Mouse (Mus musculus) limb, embryonic 11.5 days (tissue): ENCODE data around the gene Paqr8. TPM values are rescaled to one million over a fixed set of nuclear protein-coding genes. Genes with fewer than 3 reads are reported as not detected.
"Not testable (repeated sequence)": the region's sequence is repeated elsewhere in the genome, so short reads cannot be mapped to it uniquely, and the experiment has no call there.

Experiments used
- ATAC-seq: fragments of 200-750 bp; cut with Nextera tagmentation; 2 replicates; pipeline ENCODE4 v1.8.0; 2017; ENCODE audit warnings: low read depth; ENCODE audit not compliant: insufficient number of reproducible peaks, low FRiP score, low TSS enrichment
- DNase-seq: peaks from one replicate; pipeline ENCODE4 v3.0.0-alpha.2; 2015; ENCODE audit warnings: low spot score
- H3K27ac ChIP-seq: fragments of 300-500 bp; sonication (generic); replicated peaks from 2 replicates; pipeline ENCODE4 v1.5.1; 2014; ENCODE audit warnings: low read depth, mild to moderate bottlenecking, low read length
- H3K27me3 ChIP-seq: fragments of 300-500 bp; sonication (generic); 2 replicates; pipeline ENCODE4 v1.6.1; 2014; ENCODE audit warnings: mild to moderate bottlenecking, low read length, mixed read lengths; ENCODE audit not compliant: control insufficient read depth, insufficient read depth
- H3K36me3 ChIP-seq: fragments of 300-500 bp; sonication (generic); 2 replicates; pipeline ENCODE4 v1.6.1; 2014; ENCODE audit warnings: mild to moderate bottlenecking, low read length, moderate library complexity, mixed read lengths; ENCODE audit not compliant: control insufficient read depth, insufficient read depth
- H3K4me1 ChIP-seq: fragments of 300-500 bp; sonication (generic); 2 replicates; pipeline ENCODE4 v1.6.1; 2014; ENCODE audit warnings: low read length, mixed read lengths; ENCODE audit not compliant: control insufficient read depth, insufficient read depth
- H3K4me2 ChIP-seq: fragments of 300-500 bp; sonication (generic); 2 replicates; pipeline ENCODE4 v1.6.1; 2014; ENCODE audit warnings: low read depth, mild to moderate bottlenecking, moderate library complexity; ENCODE audit not compliant: severe bottlenecking
- H3K4me3 ChIP-seq: fragments of 300-500 bp; sonication (generic); 2 replicates; pipeline ENCODE4 v1.5.1; 2014; ENCODE audit warnings: low read depth, low read length
- H3K9ac ChIP-seq: fragments of 300-500 bp; sonication (generic); 2 replicates; pipeline ENCODE4 v1.6.1; 2014; ENCODE audit warnings: mild to moderate bottlenecking, low read length
- H3K9me3 ChIP-seq: fragments of 300-500 bp; sonication (generic); 2 replicates; pipeline ENCODE4 v1.6.1; 2016; ENCODE audit warnings: low read length; ENCODE audit not compliant: control insufficient read depth
- WGBS: fragments of 180-500 bp; shearing (Covaris S2); extraction: QIAGEN DNeasy Blood & Tissue Kit; methylation state at CpG from one replicate; pipeline ENCODE4 v1.1.7; 2014; 5-methylcytosine and 5-hydroxymethylcytosine counted together
- polyA plus RNA-seq: library from polyadenylated mRNA; unstranded; fragments of >200 nt; fragmentation: Nextera tagmentation; extraction: Ambion mirVana; gene quantifications from 2 replicates; pipeline ENCODE4 v1.2.1, GENCODE M21; 2014

Gene Paqr8
- polyA plus RNA-seq, 1 experiment from 2014 or later: 3.9 TPM

GRCm38 (mm10) chr1:20917496-20918050, 27.2 kb downstream of the Paqr8 start:
- DNase-seq (no peak), ATAC-seq (no peak)
- no peaks in the 10 kb centered on the region for H3K9me3 ChIP-seq
- no peaks in the 10 kb centered on the region for H3K36me3 ChIP-seq
- no peak overlapping the region for H3K27ac ChIP-seq
- no peak overlapping the region for H3K4me3 ChIP-seq
- no peak overlapping the region for H3K9ac ChIP-seq
- 85% methylated on average over 6 of the region's 6 CpGs for WGBS
- no peak overlapping the region for H3K4me2 ChIP-seq
- no peaks in the 10 kb centered on the region for H3K27me3 ChIP-seq
- no peaks in the 10 kb centered on the region for H3K4me1 ChIP-seq

GRCm38 (mm10) chr1:20919728-20920127, 29.3 kb downstream of the Paqr8 start:
- DNase-seq (no peak), ATAC-seq (no peak)
- Histone ChIP-seq H3K9ac (no peak overlapping the region), H3K4me2 (no peak overlapping the region), H3K9me3 (no peaks in the 10 kb centered on the region), H3K36me3 (no peaks in the 10 kb centered on the region), H3K4me1 (no peaks in the 10 kb centered on the region), H3K4me3 (no peak overlapping the region), H3K27me3 (no peaks in the 10 kb centered on the region), H3K27ac (no peak overlapping the region)
- WGBS: 98% methylated on average over 2 of the region's 2 CpGs

DNA sequence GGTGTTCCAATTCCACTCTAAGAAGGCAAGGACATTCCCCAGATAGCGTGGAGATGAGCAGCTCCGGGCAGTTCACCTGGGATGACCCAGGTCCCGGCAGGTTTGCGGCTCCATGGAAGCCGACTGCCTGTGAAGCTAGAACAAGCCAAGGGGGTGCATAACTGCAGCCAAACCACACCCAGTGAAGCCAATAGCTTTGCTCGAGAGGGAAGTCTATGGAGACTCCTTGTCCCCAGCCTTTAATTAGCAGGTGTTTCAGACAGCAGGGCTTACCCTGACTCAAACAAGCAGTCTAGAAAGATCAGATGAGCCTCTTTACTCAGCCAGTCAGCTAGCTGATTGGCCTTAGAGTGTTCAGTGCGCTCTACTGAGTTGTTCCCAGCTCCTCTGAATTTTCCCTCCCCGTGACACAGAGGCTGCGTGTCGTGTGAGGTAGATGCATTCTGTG, 30.7 kb downstream of the Paqr8 start:
- no peak overlapping the region for H3K9ac ChIP-seq
- 84% methylated on average over 10 of the region's 10 CpGs for WGBS
- no peak overlapping the region for H3K4me2 ChIP-seq
- DNase-seq (no peak), ATAC-seq (no peak)
- no peak overlapping the region for H3K27ac ChIP-seq
- no peaks in the 10 kb centered on the region for H3K27me3 ChIP-seq
- H3K4me3 ChIP-seq: no peak overlapping the region
- no peaks in the 10 kb centered on the region for H3K36me3 ChIP-seq
- H3K9me3 ChIP-seq: no peaks in the 10 kb centered on the region
- no peaks in the 10 kb centered on the region for H3K4me1 ChIP-seq

GRCm38 (mm10) chr1:20922612-20923399, 32.4 kb downstream of the Paqr8 start:
- ATAC-seq (no peak), DNase-seq (no peak)
- Histone ChIP-seq H3K27me3 (no peaks in the 10 kb centered on the region), H3K36me3 (no peaks in the 10 kb centered on the region), H3K4me1 (no peaks in the 10 kb centered on the region), H3K27ac (no peak overlapping the region), H3K9me3 (no peaks in the 10 kb centered on the region), H3K9ac (no peak overlapping the region), H3K4me2 (no peak overlapping the region), H3K4me3 (no peak overlapping the region)
- WGBS: 76% methylated on average over 11 of the region's 11 CpGs

DNA sequence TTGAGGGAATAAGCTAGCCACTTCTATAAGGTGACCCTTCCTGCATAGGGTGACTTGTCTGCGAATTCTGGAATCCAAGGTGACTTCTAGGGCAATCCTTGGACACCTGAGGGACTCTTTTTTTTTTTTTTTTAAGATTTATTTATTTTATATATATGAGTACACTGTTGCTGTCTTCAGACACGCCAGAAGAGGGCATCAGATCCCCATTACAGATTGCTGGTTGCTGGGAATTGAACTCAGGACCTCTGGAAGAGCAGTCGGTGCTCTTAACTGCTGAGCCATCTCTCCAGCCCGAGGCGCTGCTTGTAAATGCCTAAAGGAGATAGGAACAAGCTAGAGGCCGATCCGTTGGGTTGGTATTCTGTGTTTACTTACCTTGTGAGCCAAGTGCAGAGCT, 34.9 kb downstream of the Paqr8 start:
- not testable (repeated sequence) for ATAC-seq, H3K9me3 ChIP-seq, H3K4me3 ChIP-seq, H3K27me3 ChIP-seq, H3K4me2 ChIP-seq, H3K27ac ChIP-seq, H3K4me1 ChIP-seq, H3K9ac ChIP-seq, H3K36me3 ChIP-seq, DNase-seq
- 80% methylated on average over 7 of the region's 7 CpGs for WGBS

DNA sequence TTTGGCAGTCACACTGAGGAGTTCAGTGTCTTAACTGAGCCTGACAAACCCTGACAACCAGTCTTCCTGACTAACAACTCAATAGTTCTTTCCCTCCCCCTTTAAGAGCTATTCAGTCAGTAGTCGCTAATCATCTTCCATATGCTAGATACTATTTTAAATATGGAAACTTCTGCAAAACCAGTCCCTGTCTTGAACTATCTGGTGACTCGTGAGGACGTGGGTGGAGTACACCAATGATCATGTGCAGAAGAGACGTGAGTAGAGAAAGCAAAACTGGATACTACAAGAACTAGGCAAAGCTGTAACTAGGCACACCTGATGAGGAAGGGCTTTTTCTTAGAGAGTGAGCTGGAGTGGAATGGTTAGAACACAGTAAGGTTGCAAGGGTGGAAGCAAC, 35.5 kb downstream of the Paqr8 start:
- H3K4me1 ChIP-seq: no peaks in the 10 kb centered on the region
- no peak for DNase-seq
- H3K9me3 ChIP-seq: no peaks in the 10 kb centered on the region
- no peak overlapping the region for H3K4me3 ChIP-seq
- H3K36me3 ChIP-seq: no peaks in the 10 kb centered on the region
- no peak overlapping the region for H3K9ac ChIP-seq
- WGBS: 90% methylated on average over 4 of the region's 4 CpGs
- no peak for ATAC-seq
- no peak overlapping the region for H3K27ac ChIP-seq
- no peaks in the 10 kb centered on the region for H3K27me3 ChIP-seq
- no peak overlapping the region for H3K4me2 ChIP-seq

GRCm38 (mm10) chr1:20926376-20926775, 36.0 kb downstream of the Paqr8 start:
- Histone ChIP-seq H3K4me2 (no peak overlapping the region), H3K36me3 (no peaks in the 10 kb centered on the region), H3K9ac (no peak overlapping the region), H3K4me1 (no peaks in the 10 kb centered on the region), H3K9me3 (no peaks in the 10 kb centered on the region), H3K4me3 (no peak overlapping the region), H3K27me3 (no peaks in the 10 kb centered on the region), H3K27ac (no peak overlapping the region)
- ATAC-seq (no peak), DNase-seq (no peak)
- 74% methylated on average over 4 of the region's 4 CpGs for WGBS

DNA sequence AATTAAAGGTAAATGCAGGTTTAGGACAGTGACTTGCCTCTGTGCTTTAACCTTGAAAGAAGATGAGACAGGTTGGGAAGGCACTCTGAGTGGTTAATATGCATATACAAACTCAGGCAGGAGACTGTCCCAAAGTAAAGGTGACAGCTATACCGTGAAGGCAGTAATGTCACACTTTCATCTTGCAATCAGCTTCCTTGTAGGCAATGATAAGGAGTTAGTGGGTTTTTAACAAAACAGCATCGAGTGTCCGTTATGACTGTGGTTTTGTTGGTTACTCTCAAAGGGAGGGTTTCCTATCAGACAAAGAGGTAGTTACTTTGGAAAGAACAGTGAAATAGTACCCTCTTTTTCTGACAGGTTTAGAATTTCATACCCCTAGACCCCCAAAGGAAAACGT, 38.1 kb downstream of the Paqr8 start:
- H3K27me3 ChIP-seq: no peaks in the 10 kb centered on the region
- DNase-seq (no peak), ATAC-seq (no peak)
- no peak overlapping the region for H3K9ac ChIP-seq
- H3K4me1 ChIP-seq: no peaks in the 10 kb centered on the region
- H3K4me2 ChIP-seq: no peak overlapping the region
- 63% methylated on average over 4 of the region's 4 CpGs for WGBS
- no peaks in the 10 kb centered on the region for H3K9me3 ChIP-seq
- no peak overlapping the region for H3K4me3 ChIP-seq
- no peaks in the 10 kb centered on the region for H3K36me3 ChIP-seq
- H3K27ac ChIP-seq: no peak overlapping the region
